Mouse (Mus musculus): ENCODE data around the gene Cnbp. TPM values are rescaled to one million over a fixed set of nuclear protein-coding genes. Genes with fewer than 3 reads are reported as not detected.

Gene Cnbp
- polyA plus RNA-seq, 1 experiment from 2014 or later, result 571 TPM

DNA sequence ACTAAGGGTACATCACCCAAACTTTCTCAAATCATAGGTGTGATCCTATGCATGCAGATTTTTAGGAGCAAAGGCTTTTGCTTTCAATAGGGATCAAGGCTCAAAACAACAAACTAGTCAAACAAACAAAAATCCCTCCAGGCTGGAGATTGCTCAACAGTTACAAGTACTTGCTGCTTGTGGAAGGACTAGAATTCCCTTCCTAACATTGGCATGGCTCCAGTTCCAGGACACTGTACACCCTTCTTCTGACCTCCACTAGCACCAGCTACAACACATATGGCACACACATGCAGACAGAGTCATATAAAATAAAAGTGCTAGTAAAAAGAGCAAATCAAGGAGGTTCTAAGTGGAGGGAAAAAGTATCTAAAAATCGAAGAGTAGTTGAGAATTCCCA, 4.1 kb downstream of the Cnbp start:
- H3K4me3 ChIP-seq, result no peak overlapping the region
- peaks cover 44% of the 10 kb centered on the region for H3K36me3 ChIP-seq
- no peaks in the 10 kb centered on the region for H3K9me3 ChIP-seq
- H3K9ac ChIP-seq, result peak overlapping the region; percentile 8; the same call in 1 of the 2 replicates
- no peaks in the 10 kb centered on the region for H3K27me3 ChIP-seq
- no peak overlapping the region for H3K4me2 ChIP-seq
- WGBS, result 88% methylated on average over 1 of the region's 1 CpGs
- H3K27ac ChIP-seq (replicated peaks), result no peak overlapping the region
- no peak for ATAC-seq (ENCODE audit: low read depth)
- H3K4me1 ChIP-seq (replicated peaks), result peaks cover 37% of the 10 kb centered on the region

DNA sequence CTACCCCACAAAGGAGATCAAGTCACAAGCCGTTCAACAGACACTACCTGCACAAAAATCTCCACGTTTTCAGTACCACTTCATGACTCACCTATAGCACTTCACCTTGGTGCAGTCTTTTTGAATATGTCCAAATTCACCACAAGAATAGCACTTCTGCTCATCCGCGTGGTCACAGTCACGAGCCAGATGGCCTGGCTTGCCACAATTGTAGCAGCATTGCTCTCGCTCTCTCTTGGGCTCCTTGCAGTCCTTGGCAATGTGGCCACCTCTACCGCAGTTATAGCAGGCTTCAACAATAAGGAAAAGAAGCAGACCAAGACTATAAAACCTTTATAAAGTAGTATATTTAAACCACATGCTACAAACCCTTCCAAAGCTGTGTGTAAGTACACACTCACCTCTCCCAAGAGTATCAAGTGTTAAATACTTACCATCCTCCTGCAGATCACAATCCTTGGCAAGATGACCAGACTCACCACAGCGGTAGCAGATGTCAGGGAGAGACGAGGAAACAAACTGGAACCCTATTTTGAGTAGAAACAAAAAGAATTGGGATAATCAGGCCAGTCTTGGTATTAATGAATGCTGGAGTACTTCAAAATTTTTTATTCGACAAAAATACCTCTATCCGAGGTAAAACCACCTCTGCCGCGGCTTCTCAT, 5.7 kb downstream of the Cnbp start:
- ATAC-seq (ENCODE audit: low read depth), result no peak
- Histone ChIP-seq H3K4me1 (replicated peaks) (peaks cover 32% of the 10 kb centered on the region), H3K36me3 (peaks cover 52% of the 10 kb centered on the region), H3K9me3 (no peaks in the 10 kb centered on the region), H3K27ac (replicated peaks) (no peak overlapping the region), H3K4me3 (no peak overlapping the region), H3K9ac (no peak overlapping the region), H3K27me3 (no peaks in the 10 kb centered on the region), H3K4me2 (no peak overlapping the region)
- 92% methylated on average over 13 of the region's 13 CpGs for WGBS

DNA sequence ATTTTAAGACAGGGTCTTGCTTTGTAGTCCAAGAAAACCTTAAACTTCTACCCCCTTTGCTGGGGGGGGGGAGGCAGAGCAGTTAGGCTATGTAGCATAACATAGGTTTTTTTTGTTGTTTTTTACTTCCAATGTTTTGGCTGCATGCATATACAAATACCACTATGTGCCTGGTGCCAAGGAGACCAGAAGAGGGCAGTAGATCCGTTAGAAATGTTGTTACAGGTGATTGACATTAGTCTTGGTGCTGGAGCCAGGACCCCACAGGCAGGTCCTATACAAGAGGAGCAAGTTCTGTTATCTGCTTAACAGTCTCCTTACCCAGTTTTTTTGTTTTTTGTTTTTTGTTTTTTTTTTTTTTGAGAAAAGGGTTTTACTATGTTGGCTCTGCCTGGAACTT, 8.7 kb downstream of the Cnbp start:
- WGBS, result 27% methylated on average over 1 of the region's 1 CpGs

GRCm38 (mm10) chr6:87841635-87842034, 9.3 kb downstream of the Cnbp start:
- H3K36me3 ChIP-seq, result peaks cover 43% of the 10 kb centered on the region
- no peak for ATAC-seq (ENCODE audit: low read depth)

More for the DNA sequence above, 8.7 kb downstream of the Cnbp start:
- H3K4me2 ChIP-seq, result no peak overlapping the region
- H3K9me3 ChIP-seq, result no peaks in the 10 kb centered on the region
- H3K4me1 ChIP-seq (replicated peaks), result peaks cover 24% of the 10 kb centered on the region
- H3K9ac ChIP-seq, result no peak overlapping the region
- no peaks in the 10 kb centered on the region for H3K27me3 ChIP-seq
- peaks cover 43% of the 10 kb centered on the region for H3K36me3 ChIP-seq
- H3K4me3 ChIP-seq, result no peak overlapping the region
- ATAC-seq (ENCODE audit: low read depth), result no peak
- H3K27ac ChIP-seq (replicated peaks), result no peak overlapping the region

GRCm38 (mm10) chr6:87839797-87840341, 11.0 kb downstream of the Cnbp start:
- Histone ChIP-seq H3K9me3 (no peaks in the 10 kb centered on the region), H3K27me3 (no peaks in the 10 kb centered on the region), H3K36me3 (peaks cover 47% of the 10 kb centered on the region), H3K4me3 (peak overlapping the region; percentile 84; the same call in 1 of the 2 replicates), H3K9ac (no peak overlapping the region; the same call in 1 of the 2 replicates), H3K4me1 (replicated peaks) (peaks cover 23% of the 10 kb centered on the region), H3K4me2 (no peak overlapping the region), H3K27ac (replicated peaks) (0 out of 2 replicates have a peak overlapping the region, but pooled peaks have one; percentile 96)
- 62% methylated on average over 11 of the region's 11 CpGs for WGBS
- ATAC-seq (ENCODE audit: low read depth), result no peak

More at GRCm38 (mm10) chr6:87841635-87842034, 9.3 kb downstream of the Cnbp start:
- WGBS, result 76% methylated on average over 8 of the region's 8 CpGs
- Histone ChIP-seq H3K4me3 (no peak overlapping the region), H3K27ac (replicated peaks) (no peak overlapping the region), H3K4me1 (replicated peaks) (peaks cover 23% of the 10 kb centered on the region), H3K27me3 (no peaks in the 10 kb centered on the region), H3K9ac (no peak overlapping the region), H3K4me2 (no peak overlapping the region), H3K9me3 (no peaks in the 10 kb centered on the region)

GRCm38 (mm10) chr6:87838551-87839197, 12.2 kb downstream of the Cnbp start, which contains the start of gene Isy1:
TSS of gene Isy1 (minus strand) at chr6:87838798.
- no peaks in the 10 kb centered on the region for H3K9me3 ChIP-seq
- H3K4me2 ChIP-seq, result peak within 1 kb of the TSS; percentile 76
- H3K27me3 ChIP-seq, result no peaks in the 10 kb centered on the region
- under 1% methylated on average over 46 of the region's 46 CpGs for WGBS
- peak within 1 kb of the TSS; percentile 91 for H3K9ac ChIP-seq
- peaks cover 47% of the 10 kb centered on the region for H3K36me3 ChIP-seq
- H3K4me3 ChIP-seq, result peak within 1 kb of the TSS; percentile 84
- peak within 1 kb of the TSS; percentile 96 for H3K27ac ChIP-seq (replicated peaks)
- H3K4me1 ChIP-seq (replicated peaks), result peaks cover 23% of the 10 kb centered on the region
- ATAC-seq (ENCODE audit: low read depth), result peak; percentile 98

GRCm38 (mm10) chr6:87835695-87836094, 15.2 kb downstream of the Cnbp start, which contains the start of gene Gm45140:
TSS of gene Gm45140 (minus strand) at chr6:87835795.
- peaks cover 23% of the 10 kb centered on the region for H3K4me1 ChIP-seq (replicated peaks)
- H3K9ac ChIP-seq, result no peak within 1 kb of the TSS
- H3K4me2 ChIP-seq, result no peak within 1 kb of the TSS
- 98% methylated on average over 7 of the region's 7 CpGs for WGBS
- peaks cover 45% of the 10 kb centered on the region for H3K36me3 ChIP-seq
- H3K9me3 ChIP-seq, result no peaks in the 10 kb centered on the region
- no peak within 1 kb of the TSS for H3K4me3 ChIP-seq
- no peak within 1 kb of the TSS for H3K27ac ChIP-seq (replicated peaks)
- no peak for ATAC-seq (ENCODE audit: low read depth)
- H3K27me3 ChIP-seq, result no peaks in the 10 kb centered on the region

DNA sequence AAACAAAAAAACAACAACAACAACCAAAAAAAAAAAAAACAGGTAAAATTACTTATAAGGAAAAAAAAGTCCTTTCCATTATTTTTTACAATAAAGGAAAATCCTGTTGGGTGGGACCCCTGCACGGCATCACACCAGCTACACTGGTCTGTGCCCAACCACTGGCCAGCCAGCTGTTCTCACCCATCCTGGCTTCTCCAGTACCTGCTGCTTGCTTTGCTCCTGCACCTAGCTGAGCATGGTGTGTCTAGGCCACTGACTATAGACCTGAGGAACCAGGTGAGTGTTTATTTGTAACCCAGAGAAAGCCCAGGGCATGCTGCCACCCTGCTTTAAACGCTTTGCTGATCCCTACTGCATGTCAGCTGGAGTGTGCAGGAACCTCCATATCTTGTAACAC, 30.5 kb downstream of the Cnbp start:
- Histone ChIP-seq H3K4me2 (no peak overlapping the region), H3K9me3 (no peaks in the 10 kb centered on the region), H3K36me3 (peaks cover 98% of the 10 kb centered on the region), H3K27ac (replicated peaks) (no peak overlapping the region), H3K4me1 (replicated peaks) (no peaks in the 10 kb centered on the region), H3K9ac (no peak overlapping the region), H3K27me3 (no peaks in the 10 kb centered on the region), H3K4me3 (no peak overlapping the region)
- WGBS, result 98% methylated on average over 2 of the region's 2 CpGs
- ATAC-seq (ENCODE audit: low read depth), result no peak

DNA sequence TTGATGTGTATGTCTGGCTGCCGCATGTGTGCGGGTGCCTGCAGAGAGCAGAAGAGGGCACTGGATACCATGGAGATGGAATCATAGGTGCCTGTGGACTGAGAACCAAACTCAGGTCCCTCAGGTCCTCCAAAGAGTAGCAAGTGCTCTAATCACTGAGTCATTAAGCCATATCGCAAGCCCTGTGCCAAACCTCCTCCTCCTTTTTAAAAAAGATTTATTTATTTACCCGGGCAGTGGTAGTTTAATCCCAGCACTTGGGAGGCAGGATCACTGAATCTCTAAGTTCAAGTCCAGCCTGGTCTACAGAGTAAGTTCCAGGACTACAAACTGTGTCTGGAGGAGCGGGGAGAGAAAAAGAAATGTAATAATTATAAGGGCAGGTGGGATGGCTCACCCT, 36.4 kb downstream of the Cnbp start:
- Histone ChIP-seq H3K4me3 (no peak overlapping the region), H3K27ac (replicated peaks) (no peak overlapping the region), H3K4me2 (no peak overlapping the region), H3K9me3 (no peaks in the 10 kb centered on the region), H3K36me3 (peaks cover 62% of the 10 kb centered on the region), H3K27me3 (no peaks in the 10 kb centered on the region), H3K9ac (no peak overlapping the region), H3K4me1 (replicated peaks) (peaks cover 24% of the 10 kb centered on the region)
- ATAC-seq (ENCODE audit: low read depth), result no peak
- 90% methylated on average over 5 of the region's 5 CpGs for WGBS

DNA sequence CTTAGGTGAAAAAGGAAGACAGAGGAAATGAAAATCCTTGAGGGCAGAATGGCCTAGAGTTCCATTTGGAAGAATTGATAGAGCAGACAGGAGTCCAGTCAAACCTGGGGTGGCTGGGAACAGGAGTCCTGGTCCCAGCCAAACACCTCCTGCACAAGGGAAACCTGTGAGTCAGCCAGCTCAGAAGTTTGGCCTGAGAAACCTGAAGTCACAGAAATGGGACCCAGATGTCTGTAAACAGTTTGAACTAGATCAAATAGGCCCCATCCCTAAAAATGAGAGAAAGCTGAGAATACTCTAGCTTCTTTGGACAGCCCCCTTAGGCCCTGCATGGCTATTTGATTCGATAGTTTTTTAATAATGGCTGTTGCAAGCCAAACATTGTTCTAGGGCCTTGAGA, 38.2 kb downstream of the Cnbp start:
- no peaks in the 10 kb centered on the region for H3K9me3 ChIP-seq
- peaks cover 25% of the 10 kb centered on the region for H3K4me1 ChIP-seq (replicated peaks)
- no peaks in the 10 kb centered on the region for H3K27me3 ChIP-seq
- peak overlapping the region; percentile 94 for H3K4me2 ChIP-seq
- H3K9ac ChIP-seq, result no peak overlapping the region
- 84% methylated on average over 1 of the region's 1 CpGs for WGBS
- no peak for ATAC-seq (ENCODE audit: low read depth)
- no peak overlapping the region for H3K4me3 ChIP-seq
- H3K36me3 ChIP-seq, result peaks cover 48% of the 10 kb centered on the region
- H3K27ac ChIP-seq (replicated peaks), result no peak overlapping the region

GRCm38 (mm10) chr6:87811675-87812338, 39.1 kb downstream of the Cnbp start, which contains the start of gene Rab43:
TSS of gene Rab43 (minus strand) at chr6:87812164.
- H3K27ac ChIP-seq (replicated peaks), result peak within 1 kb of the TSS; percentile 68
- peak within 1 kb of the TSS; percentile 75 for H3K4me3 ChIP-seq
- H3K36me3 ChIP-seq, result peaks cover 40% of the 10 kb centered on the region
- H3K4me2 ChIP-seq, result peak within 1 kb of the TSS; percentile 94
- H3K4me1 ChIP-seq (replicated peaks), result peaks cover 25% of the 10 kb centered on the region
- ATAC-seq (ENCODE audit: low read depth), result peak; percentile 98
- under 1% methylated on average over 47 of the region's 56 CpGs for WGBS
- H3K9me3 ChIP-seq, result no peaks in the 10 kb centered on the region
- no peaks in the 10 kb centered on the region for H3K27me3 ChIP-seq
- peak within 1 kb of the TSS; percentile 85 for H3K9ac ChIP-seq

All from neural tube, embryonic 13.5 days (tissue).